Mouse (Mus musculus) brown adipose tissue, adult 24 weeks (tissue): Measurements from ENCODE around the gene Creb3l4. TPM values are rescaled to one million over a fixed set of nuclear protein-coding genes. Genes with fewer than 3 reads are reported as not detected.

Experiments
- H3K27ac ChIP-seq: fragments of 200-500 bp; replicated peaks from 2 replicates; pipeline ENCODE4 v1.5.1; 2012; ENCODE audit warnings: low read depth, mild to moderate bottlenecking, low read length
- H3K4me1 ChIP-seq: fragments of 200-500 bp; 2 replicates; pipeline ENCODE4 v1.6.1; 2012; ENCODE audit warnings: low read length, mixed read lengths; ENCODE audit not compliant: control insufficient read depth, insufficient read depth, insufficient read length
- H3K4me3 ChIP-seq: fragments of 200-500 bp; 2 replicates; pipeline ENCODE4 v1.5.1; 2012; ENCODE audit warnings: low read depth, mild to moderate bottlenecking, low read length, moderate library complexity; ENCODE audit not compliant: insufficient read depth
- polyA plus RNA-seq: library from polyadenylated mRNA; stranded (reverse); fragments of >200 nt; gene quantifications from 2 replicates; pipeline ENCODE4 v1.2.4, GENCODE M21; 2012; ENCODE audit not compliant: missing spikeins, insufficient read depth, insufficient read length

The Creb3l4 gene
- polyA plus RNA-seq, 1 experiment: not detected

- Histone ChIP-seq H3K4me1 (peaks cover 3% of the 10 kb centered on the region), H3K4me3 (no peak overlapping the region), H3K27ac (no peak overlapping the region)
Measured at GRCm38 (mm10) chr3:90270784-90271183, 27.5 kb upstream of the Creb3l4 start.

GRCm38 (mm10) chr3:90268971-90269370 lies 25.7 kb upstream of the Creb3l4 start:
- Histone ChIP-seq H3K4me1 (peaks cover 6% of the 10 kb centered on the region), H3K27ac (no peak overlapping the region), H3K4me3 (no peak overlapping the region)

- no peak overlapping the region for H3K27ac ChIP-seq
- H3K4me1 ChIP-seq: peaks cover 6% of the 10 kb centered on the region
- no peak overlapping the region for H3K4me3 ChIP-seq
Measured at GRCm38 (mm10) chr3:90268190-90268589, 24.9 kb upstream of the Creb3l4 start.

GRCm38 (mm10) chr3:90266901-90267775 lies 23.8 kb upstream of the Creb3l4 start:
- H3K4me3 ChIP-seq: peak overlapping the region; percentile 77

GRCm38 (mm10) chr3:90265932-90266741 lies 22.8 kb upstream of the Creb3l4 start:
- H3K27ac ChIP-seq: peak overlapping the region; percentile 98
- peak overlapping the region; percentile 77 for H3K4me3 ChIP-seq
- peaks cover 6% of the 10 kb centered on the region for H3K4me1 ChIP-seq

More at GRCm38 (mm10) chr3:90266901-90267775, 23.8 kb upstream of the Creb3l4 start:
- Histone ChIP-seq H3K4me1 (peaks cover 6% of the 10 kb centered on the region), H3K27ac (peak overlapping the region; percentile 98)

GRCm38 (mm10) chr3:90265034-90265931 lies 22.0 kb upstream of the Creb3l4 start, which contains the start of gene Dennd4b:
Dennd4b (plus strand) TSS chr3:90265185.
- H3K4me3 ChIP-seq: peak within 1 kb of the TSS; percentile 77
- peaks cover 6% of the 10 kb centered on the region for H3K4me1 ChIP-seq
- H3K27ac ChIP-seq: peak within 1 kb of the TSS; percentile 98

- peaks cover 6% of the 10 kb centered on the region for H3K4me1 ChIP-seq
- peak overlapping the region; percentile 77 for H3K4me3 ChIP-seq
- peak overlapping the region; percentile 70 for H3K27ac ChIP-seq
Measured at GRCm38 (mm10) chr3:90264687-90265033, 21.3 kb upstream of the Creb3l4 start.

- H3K27ac ChIP-seq: no peak overlapping the region
- H3K4me3 ChIP-seq: no peak overlapping the region
- H3K4me1 ChIP-seq: peaks cover 6% of the 10 kb centered on the region
Measured at GRCm38 (mm10) chr3:90263121-90263771, 19.9 kb upstream of the Creb3l4 start.

GRCm38 (mm10) chr3:90258521-90258920 lies 15.2 kb upstream of the Creb3l4 start:
- Histone ChIP-seq H3K4me3 (no peak overlapping the region), H3K27ac (no peak overlapping the region), H3K4me1 (peaks cover 3% of the 10 kb centered on the region)

- Histone ChIP-seq H3K4me1 (peaks cover 3% of the 10 kb centered on the region), H3K27ac (no peak overlapping the region), H3K4me3 (no peak overlapping the region)
Measured at GRCm38 (mm10) chr3:90256731-90257530, 13.6 kb upstream of the Creb3l4 start.

- Histone ChIP-seq H3K4me1 (peaks cover 3% of the 10 kb centered on the region), H3K27ac (no peak overlapping the region), H3K4me3 (no peak overlapping the region)
Measured at GRCm38 (mm10) chr3:90255784-90256353, 12.6 kb upstream of the Creb3l4 start.

GRCm38 (mm10) chr3:90255194-90255565 lies 11.9 kb upstream of the Creb3l4 start:
- Histone ChIP-seq H3K27ac (peak overlapping the region; percentile 91), H3K4me1 (peaks cover 3% of the 10 kb centered on the region)

GRCm38 (mm10) chr3:90254419-90255193 lies 11.3 kb upstream of the Creb3l4 start:
- Histone ChIP-seq H3K27ac (peak overlapping the region; percentile 91), H3K4me3 (peak overlapping the region; percentile 94), H3K4me1 (peaks cover 3% of the 10 kb centered on the region)

More at GRCm38 (mm10) chr3:90255194-90255565, 11.9 kb upstream of the Creb3l4 start:
- H3K4me3 ChIP-seq: peak overlapping the region; percentile 94
